Mouse (Mus musculus): Measurements from ENCODE around the gene Galm.

- TF ChIP-seq CTCF (IDR thresholded peaks at IDR 0.05; ENCODE audit: low read depth), result no peak
- TF ChIP-seq EP300 (IDR thresholded peaks at IDR 0.05; ENCODE audit: low read depth), result no peak
These were observed 96.6 kb downstream of the Galm start for GRCm38 (mm10) chr17:80223829-80224228.

Data from heart, postnatal 0 days (tissue).